Comparison of ENCODE assay signal across 8 mouse cellular contexts in the genomic region with DNA sequence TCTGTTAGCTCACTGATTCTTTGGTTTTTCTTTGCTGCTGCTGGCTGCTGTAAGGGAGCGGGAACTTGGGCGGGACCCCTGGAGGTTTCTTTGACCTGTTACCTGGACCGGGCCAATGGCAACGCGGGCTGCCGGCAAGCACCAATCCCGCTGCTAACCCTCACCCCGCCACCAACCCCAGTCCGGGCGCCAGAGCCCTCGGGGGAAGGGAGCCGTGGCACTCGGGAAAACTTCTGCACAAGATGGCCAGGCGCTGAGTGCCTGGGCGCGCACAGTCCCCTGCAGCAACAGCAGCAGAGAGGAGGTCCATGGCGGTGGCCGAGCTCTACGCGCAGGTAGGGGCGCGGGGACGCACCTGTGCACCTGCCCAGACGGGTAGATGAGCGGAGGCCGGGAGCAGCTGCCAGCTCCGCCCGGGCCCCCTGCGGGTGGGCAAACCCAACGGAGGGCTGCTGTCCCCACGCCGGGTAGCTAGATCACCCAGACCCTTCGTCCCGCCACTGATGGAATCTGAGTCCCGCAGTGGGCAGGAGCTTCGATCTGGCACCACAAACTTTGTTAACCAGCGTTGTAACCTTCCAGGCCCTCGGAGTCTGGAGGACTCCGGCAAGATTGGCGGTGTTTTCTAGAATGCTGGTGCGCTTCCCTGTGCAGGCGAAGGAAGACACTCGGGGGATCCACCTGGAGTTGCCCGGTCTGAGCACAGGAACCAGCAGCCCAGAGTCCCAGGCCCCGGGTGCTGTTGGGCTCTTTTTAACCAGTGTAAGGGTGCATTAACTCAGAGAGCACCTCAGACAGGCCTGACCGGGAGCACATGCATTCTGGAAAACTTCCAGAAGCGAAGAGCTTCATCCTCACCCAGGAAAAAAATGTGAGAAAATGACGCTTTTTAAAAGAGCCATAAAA. TPM values are rescaled to one million over a fixed set of nuclear protein-coding genes. Genes with fewer than 3 reads are reported as not detected.
DNase-seq lines count a peak whose midpoint lies in the region; ATAC-seq and TF ChIP-seq lines count a peak whose summit lies in the region.

A gene (plus strand): TSS at position 180 of the 906 bp plus-strand sequence.

- H3K27ac ChIP-seq in embryonic facial prominence, embryonic 13.5 days: no peak within 1 kb of the TSS
- H3K27ac ChIP-seq in heart, embryonic 16.5 days (ENCODE audit: low read length): no peak within 1 kb of the TSS
- H3K27ac ChIP-seq in testis, adult 2 months (ENCODE audit: control insufficient read depth, insufficient read depth, low read depth, low read length): no peak within 1 kb of the TSS

- DNase-seq in adrenal gland, postnatal 10 days: peak; percentile 78
- peak; percentile 76 for DNase-seq in kidney, postnatal 10 days
- DNase-seq in lung, postnatal 25 days (ENCODE audit: low spot score): peak; percentile 79
- no peak for DNase-seq in frontal cortex, postnatal 10 days (ENCODE audit: low spot score in 2 of 2)
- DNase-seq in B cell, adult 2 months: no peak

- H3K36me3 ChIP-seq in embryonic facial prominence, embryonic 13.5 days: no peaks in the 10 kb centered on the region
- no peaks in the 10 kb centered on the region for H3K36me3 ChIP-seq in heart, embryonic 16.5 days (ENCODE audit: control insufficient read depth, insufficient read depth)
- H3K36me3 ChIP-seq in testis, adult 2 months (ENCODE audit: control insufficient read depth, insufficient read depth, low read length): no peaks in the 10 kb centered on the region

- peak within 1 kb of the TSS; percentile 62 for H3K9ac ChIP-seq in embryonic facial prominence, embryonic 13.5 days
- peak within 1 kb of the TSS; percentile 76 for H3K9ac ChIP-seq in heart, embryonic 16.5 days (ENCODE audit: low read length)

- H3K4me2 ChIP-seq in embryonic facial prominence, embryonic 13.5 days: peak within 1 kb of the TSS; percentile 80
- H3K4me2 ChIP-seq in heart, embryonic 16.5 days (ENCODE audit: low read depth, low read length): peak within 1 kb of the TSS; percentile 88

- H3K9me3 ChIP-seq in embryonic facial prominence, embryonic 13.5 days: no peaks in the 10 kb centered on the region
- no peaks in the 10 kb centered on the region for H3K9me3 ChIP-seq in heart, embryonic 16.5 days (replicated peaks; ENCODE audit: control insufficient read depth, low read length)

- 3% methylated on average over 48 of the region's 48 CpGs for WGBS in embryonic facial prominence, embryonic 13.5 days
- WGBS in heart, embryonic 16.5 days: 5% methylated on average over 48 of the region's 48 CpGs

- peaks cover 51% of the 10 kb centered on the region for H3K27me3 ChIP-seq in embryonic facial prominence, embryonic 13.5 days
- peaks cover 3% of the 10 kb centered on the region; the same call in 1 of the 2 replicates for H3K27me3 ChIP-seq in heart, embryonic 16.5 days (ENCODE audit: control insufficient read depth, insufficient read depth, low read length)
- peaks cover 2% of the 10 kb centered on the region for H3K27me3 ChIP-seq in testis, adult 2 months (ENCODE audit: control insufficient read depth, insufficient read depth, low read length)

- peaks cover 9% of the 10 kb centered on the region for H3K4me1 ChIP-seq in embryonic facial prominence, embryonic 13.5 days
- peaks cover 9% of the 10 kb centered on the region for H3K4me1 ChIP-seq in heart, embryonic 16.5 days (ENCODE audit: control insufficient read depth, insufficient read depth, low read length)
- peaks cover 5% of the 10 kb centered on the region for H3K4me1 ChIP-seq in testis, adult 2 months (ENCODE audit: control insufficient read depth, insufficient read depth, low read length)

- no peak for ATAC-seq in embryonic facial prominence, embryonic 13.5 days (ENCODE audit: insufficient number of reproducible peaks, insufficient read depth, low FRiP score, low TSS enrichment, low read depth)
- ATAC-seq in heart, embryonic 16.5 days (replicated peaks; ENCODE audit: extremely low read depth, insufficient read depth, low FRiP score): peak; percentile 69

- TF ChIP-seq CTCF in testis, adult 2 months (IDR thresholded peaks at IDR 0.05; ENCODE audit: control insufficient read depth, insufficient read depth, insufficient replicate concordance, low read depth, low read length): no peak

- no peak for TF ChIP-seq POLR2A in testis, adult 2 months (IDR thresholded peaks at IDR 0.05; ENCODE audit: control insufficient read depth, low read depth, low read length)

- H3K4me3 ChIP-seq in embryonic facial prominence, embryonic 13.5 days: peak within 1 kb of the TSS; percentile 46
- H3K4me3 ChIP-seq in heart, embryonic 16.5 days (ENCODE audit: low read length): peak within 1 kb of the TSS; percentile 67
- H3K4me3 ChIP-seq in testis, adult 2 months (ENCODE audit: control insufficient read depth, low read depth, low read length): peak within 1 kb of the TSS; percentile 53

RNA-seq across cellular contexts. Expression of the gene that starts here (rescaled TPM):
- 1 to 10 TPM; 5.7 to 9.4 TPM for total RNA-seq in adrenal gland, postnatal 10 days (2021)
- 0.79 and 1.0 TPM in 2 replicates for polyA plus RNA-seq in embryonic facial prominence, embryonic 13.5 days (2015; fragmentation: Nextera tagmentation; extraction: Ambion mirVana)
- polyA plus RNA-seq in heart, embryonic 16.5 days (2015; fragmentation: Nextera tagmentation; extraction: Ambion mirVana): 2.5 and 4.7 TPM in 2 replicates
- polyA plus RNA-seq in testis, adult 2 months (2012; rRNA removed): 1.3 and 1.6 TPM in 2 replicates

Comparison
In these comparisons a context has a peak if more than half of its experiments do, and no peak if none do; other contexts are left out.
1. DNase-seq: peak in adrenal gland, postnatal 10 days (single experiment), kidney, postnatal 10 days (single experiment) and lung, postnatal 25 days (single experiment); none in frontal cortex, postnatal 10 days (0 of 2) and B cell, adult 2 months (0 of 2).
2. Peak in every context shown above with its lines, with median percentiles within 50 percentile points of each other: H3K4me3 ChIP-seq.